Mouse (Mus musculus) neutrophil, adult 59 days (primary cell): ENCODE data around the gene Hdgfl1. TPM values are rescaled to one million over a fixed set of nuclear protein-coding genes. Genes with fewer than 3 reads are reported as not detected.

Source experiments
- total RNA-seq, 2 experiments: library from RNA; stranded (reverse); gene quantifications; 1 replicate in 1 of 2; 2 replicates in 1 of 2; pipeline ENCODE4 v1.2.4; 2023

Hdgfl1 gene
- total RNA-seq: not detected

GRCm38 (mm10) chr13:26769955-26770354 is at the start of gene Hdgfl1:
Hdgfl1 (minus strand) TSS chr13:26770165.

